Mouse (Mus musculus) adrenal gland, adult 10 weeks (tissue): ENCODE results near the gene Ikbke. TPM values are rescaled to one million over a fixed set of nuclear protein-coding genes. Genes with fewer than 3 reads are reported as not detected.

Source experiments
- polyA plus RNA-seq: library from polyadenylated mRNA; stranded (reverse); fragments of 350-450 nt; fragmentation: Illumina TruSeq; extraction: RNeasy Lipid Tissue Mini Kit (QIAGEN cat#74804); gene quantifications from one replicate; pipeline ENCODE4 v1.2.3, GENCODE M21; 2014; ENCODE audit warnings: low read depth, low replicate concordance

Gene Ikbke
- polyA plus RNA-seq = 4.8 TPM

GRCm38 (mm10) chr1:131279456-131279776 is at the start of gene Ikbke:
Gene Ikbke, minus strand, starts transcription at chr1:131279606.

GRCm38 (mm10) chr1:131245089-131245856 is 34.1 kb downstream of the Ikbke start, which contains the start of gene Rassf5:
Gene Rassf5, minus strand, starts transcription at chr1:131245258.

Other genes with a start within 250 kb of the Ikbke start
- gene Mapkapk2, start 181.8 kb downstream of the Ikbke start, polyA plus RNA-seq = 74.1 TPM
- 3.5 TPM for gene Dyrk3, start 141.3 kb downstream of the Ikbke start, polyA plus RNA-seq
- 31.7 TPM for gene Eif2d, start 126.4 kb downstream of the Ikbke start, polyA plus RNA-seq
- gene Rassf5, start 34.3 kb downstream of the Ikbke start, polyA plus RNA-seq = 11.9 TPM
- 15.5 TPM for gene Srgap2, start 247.7 kb upstream of the Ikbke start, polyA plus RNA-seq
- 2.8 TPM for gene Fam72a, start 248.3 kb upstream of the Ikbke start, polyA plus RNA-seq